Mouse (Mus musculus) G1E (cell line): ENCODE results near the gene Cse1l.

Experiments
- CTCF ChIP-seq: IDR thresholded peaks from 2 replicates; pipeline ENCODE4 v1.5.1; 2012; ENCODE audit warnings: low read depth, low read length, inconsistent platforms, mixed read lengths
- GATA1 ChIP-seq: IDR thresholded peaks from 2 replicates; pipeline ENCODE4 v1.6.1; 2012; ENCODE audit warnings: borderline replicate concordance, low read length, inconsistent platforms, mixed read lengths
- GATA2 ChIP-seq: IDR thresholded peaks from 2 replicates; pipeline ENCODE4 v1.6.1; 2012; ENCODE audit warnings: low read depth, low read length, inconsistent platforms, borderline replicate concordance
- POLR2AphosphoS5 ChIP-seq: IDR thresholded peaks from 2 replicates; pipeline ENCODE4 v1.6.1; 2012; ENCODE audit warnings: low read depth, low read length, inconsistent platforms; ENCODE audit not compliant: insufficient replicate concordance
- TAL1 ChIP-seq: conservative IDR thresholded peaks from 2 replicates; pipeline ENCODE4 v1.6.1; 2012; ENCODE audit warnings: low read depth, low read length, inconsistent platforms, mixed read lengths

GRCm38 (mm10) chr2:166974177-166974872 is 68.5 kb downstream of the Cse1l start:
- TF ChIP-seq CTCF, result no peak
- TF ChIP-seq GATA1, result no peak
- TF ChIP-seq POLR2AphosphoS5, result no peak
- no peak for TF ChIP-seq GATA2
- TF ChIP-seq TAL1, result no peak
